Mouse (Mus musculus) ovary, postnatal 14 days (tissue): ENCODE measurements at regions not wholly inside any gene's neighbourhood (a gene's known extent, or its start where the extent isn't known, plus 50 kb on each side); places are given as distances from the start of the nearest gene placed in this dataset.
A peak's percentile ranks its signal among the peaks of the same experiment; 100 is the strongest.

ENCODE experiments used
- DNase-seq: peaks from one replicate; pipeline ENCODE4 v3.0.0; 2022; ENCODE audit warnings: low spot score

- no peak for DNase-seq
Measured at GRCm38 (mm10) chr14:25176206-25176605, 282.8 kb upstream of the Zmiz1 start.

- DNase-seq = no peak
Measured at GRCm38 (mm10) chr14:25180126-25180525, 278.9 kb upstream of the Zmiz1 start.

- no peak for DNase-seq
Measured at GRCm38 (mm10) chr14:25181406-25181805, 277.6 kb upstream of the Zmiz1 start.

GRCm38 (mm10) chr14:25184042-25184441, 274.9 kb upstream of the Zmiz1 start:
- DNase-seq = no peak

- no peak for DNase-seq
Measured at GRCm38 (mm10) chr14:25184875-25185274, 274.1 kb upstream of the Zmiz1 start.

- DNase-seq = no peak
Measured at GRCm38 (mm10) chr14:25185556-25185958, 273.4 kb upstream of the Zmiz1 start.

GRCm38 (mm10) chr14:25185959-25186771, 272.8 kb upstream of the Zmiz1 start:
- no peak for DNase-seq

GRCm38 (mm10) chr14:25187715-25188114, 271.3 kb upstream of the Zmiz1 start:
- no peak for DNase-seq

- no peak for DNase-seq
Measured at GRCm38 (mm10) chr14:25189256-25189655, 269.7 kb upstream of the Zmiz1 start.

GRCm38 (mm10) chr14:25190680-25191270, 268.2 kb upstream of the Zmiz1 start:
- DNase-seq = no peak

GRCm38 (mm10) chr14:25196820-25197219, 262.2 kb upstream of the Zmiz1 start:
- no peak for DNase-seq

- DNase-seq = no peak
Measured at GRCm38 (mm10) chr14:25199900-25200299, 259.1 kb upstream of the Zmiz1 start.

GRCm38 (mm10) chr14:25200656-25201179, 258.3 kb upstream of the Zmiz1 start:
- no peak for DNase-seq

- no peak for DNase-seq
Measured at GRCm38 (mm10) chr14:25202312-25202711, 256.7 kb upstream of the Zmiz1 start.

GRCm38 (mm10) chr14:25204091-25204490, 254.9 kb upstream of the Zmiz1 start:
- DNase-seq = no peak

GRCm38 (mm10) chr14:25206855-25207254, 252.1 kb upstream of the Zmiz1 start:
- no peak for DNase-seq

GRCm38 (mm10) chr14:25207422-25207821, 251.6 kb upstream of the Zmiz1 start:
- no peak for DNase-seq

- DNase-seq = no peak
Measured at GRCm38 (mm10) chr14:25208221-25209056, 250.5 kb upstream of the Zmiz1 start.

GRCm38 (mm10) chr14:25213056-25213455, 245.9 kb upstream of the Zmiz1 start:
- DNase-seq = no peak

- DNase-seq = no peak
Measured at GRCm38 (mm10) chr14:25223091-25223490, 235.9 kb upstream of the Zmiz1 start.

GRCm38 (mm10) chr14:25225214-25225613, 233.8 kb upstream of the Zmiz1 start:
- no peak for DNase-seq

- DNase-seq = peak; percentile 68
Measured at GRCm38 (mm10) chr14:25226155-25226839, 232.7 kb upstream of the Zmiz1 start.
